Mouse (Mus musculus) T-cell, adult 2 months (primary cell): Measurements from ENCODE around the gene Kcnip1.

Source experiments
- DNase-seq: peaks from one replicate; pipeline ENCODE4 v3.0.0; 2022; ENCODE audit warnings: low spot score

Kcnip1 gene

DNA sequence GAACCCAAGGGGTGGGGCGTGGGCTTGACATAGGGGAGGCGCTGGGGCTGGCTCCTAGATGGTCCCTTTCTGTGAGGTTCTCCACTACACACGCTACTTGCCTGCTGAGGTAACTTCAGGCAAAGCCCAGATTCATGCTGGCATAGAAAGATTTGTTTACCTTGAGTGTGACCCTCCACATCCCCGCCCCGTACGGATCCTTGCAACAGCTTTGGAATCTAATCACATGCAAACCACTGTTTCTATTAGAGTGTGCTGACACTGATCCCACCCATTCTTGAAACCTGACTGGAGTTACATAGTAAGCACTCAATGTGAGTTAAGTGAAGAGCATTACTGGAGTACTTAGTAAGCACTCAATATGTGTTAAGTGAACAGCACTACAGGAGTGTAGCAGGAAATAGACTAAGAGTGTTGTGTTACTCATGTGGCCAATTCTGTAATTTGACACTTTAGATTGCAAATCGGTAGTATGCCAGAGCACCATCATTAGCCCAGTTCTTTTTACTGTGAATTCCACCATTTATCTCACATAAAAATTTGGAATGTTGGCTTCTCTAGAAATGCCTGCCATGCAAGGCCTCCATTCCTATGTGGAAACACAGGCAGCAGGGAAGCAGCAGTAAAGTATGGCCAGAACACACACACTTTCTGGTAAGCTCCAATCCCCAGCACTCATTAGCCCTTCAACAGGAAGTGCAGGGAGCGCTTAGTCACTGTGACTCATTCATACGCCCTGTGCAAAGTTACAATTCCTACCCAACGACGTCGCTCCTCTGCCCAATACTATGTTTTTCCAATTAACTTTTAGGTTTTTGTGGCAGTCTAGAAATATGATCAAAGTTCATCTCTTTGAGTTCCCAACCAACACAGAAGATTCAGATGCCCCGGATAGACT, 332.7 kb downstream of the Kcnip1 start:
- no peak for DNase-seq

DNA sequence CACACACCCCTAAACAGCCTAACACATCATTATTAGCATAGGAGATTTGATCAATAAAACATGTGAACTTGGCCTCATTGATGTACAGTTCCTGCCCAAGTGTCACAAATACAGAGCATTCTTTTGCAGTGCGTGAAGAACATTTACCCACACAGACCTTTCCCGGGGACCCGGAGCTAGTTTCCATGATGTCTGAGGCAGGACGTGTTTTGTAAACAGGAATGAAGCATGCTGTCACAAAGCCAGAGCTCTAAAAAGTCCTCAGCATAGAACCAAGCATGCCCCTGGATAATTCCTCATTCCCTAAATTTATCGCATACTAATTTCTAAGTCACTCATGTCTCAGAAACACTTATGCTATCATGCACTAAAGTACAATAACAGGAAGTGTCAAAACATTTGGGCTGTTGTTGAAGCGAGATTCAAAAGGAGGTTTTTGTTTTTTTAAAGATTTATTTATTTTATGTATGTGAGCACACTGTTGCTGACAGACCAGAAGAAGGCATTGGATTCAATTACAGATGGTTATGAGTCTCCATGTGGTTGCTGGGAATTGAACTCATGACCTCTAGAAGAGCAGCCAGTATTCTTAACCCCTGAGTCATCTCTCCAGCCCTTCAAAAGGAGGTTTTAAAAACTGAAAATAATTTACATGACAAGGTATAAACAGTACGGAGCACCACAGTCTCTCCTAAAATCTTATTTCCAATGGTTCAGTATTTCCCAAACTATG, 336.9 kb downstream of the Kcnip1 start:
- DNase-seq, result no peak

DNA sequence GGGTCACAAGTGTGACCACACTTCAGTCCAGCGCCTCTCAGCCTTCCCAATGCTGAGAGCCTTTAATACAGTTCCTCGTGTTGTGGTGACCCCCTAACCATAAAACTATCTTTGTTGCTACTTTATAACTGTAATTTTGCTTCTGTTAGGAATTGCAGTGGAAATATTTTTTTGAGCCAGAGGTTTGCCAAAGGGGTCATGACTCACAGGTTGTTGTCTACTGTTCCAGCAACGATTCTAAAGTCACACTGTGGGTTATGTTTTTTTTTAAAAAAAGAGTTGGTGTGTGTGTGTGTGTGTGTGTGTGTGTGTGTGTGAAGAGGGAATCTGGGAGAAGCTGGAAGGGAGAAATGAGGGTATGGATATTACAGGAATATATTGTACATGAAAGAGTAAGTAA, 337.7 kb downstream of the Kcnip1 start:
- no peak for DNase-seq

DNA sequence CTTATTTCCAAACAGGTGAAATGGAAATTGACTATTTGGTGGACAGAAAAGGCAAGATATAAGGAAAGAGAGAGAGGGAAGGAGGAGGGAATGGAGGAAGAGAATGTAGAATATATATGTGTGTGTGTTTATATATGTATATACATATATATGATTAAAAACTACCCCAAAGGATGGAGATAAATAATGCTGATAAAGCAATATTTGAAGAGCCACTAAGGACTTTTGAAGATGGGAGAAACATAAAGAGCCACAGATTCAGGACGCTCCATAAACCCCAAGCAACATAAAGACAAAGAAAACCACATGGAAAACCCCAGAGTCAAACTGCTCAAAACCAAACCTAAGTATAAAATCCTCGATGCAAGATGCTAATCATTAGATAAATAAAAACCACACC, 338.5 kb downstream of the Kcnip1 start:
- DNase-seq, result no peak

DNA sequence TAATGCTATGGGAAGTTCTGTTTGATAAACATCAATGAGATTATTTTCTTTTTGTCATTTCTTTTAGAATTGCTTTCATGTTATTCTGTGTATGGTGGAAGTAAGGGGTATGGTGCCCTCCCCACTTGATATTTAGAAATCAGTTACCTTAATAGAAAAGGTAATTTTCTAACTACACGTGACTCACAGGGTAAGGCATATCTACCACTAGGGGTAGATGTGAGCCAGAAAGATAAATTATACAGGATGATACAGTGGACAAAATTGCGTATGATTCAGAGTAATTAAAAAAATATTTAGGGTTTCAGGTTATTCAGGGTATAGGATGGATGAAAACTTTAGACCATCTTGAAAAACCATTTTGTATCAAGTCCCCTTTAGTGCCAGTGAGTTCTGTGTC, 343.6 kb downstream of the Kcnip1 start:
- DNase-seq, result no peak

DNA sequence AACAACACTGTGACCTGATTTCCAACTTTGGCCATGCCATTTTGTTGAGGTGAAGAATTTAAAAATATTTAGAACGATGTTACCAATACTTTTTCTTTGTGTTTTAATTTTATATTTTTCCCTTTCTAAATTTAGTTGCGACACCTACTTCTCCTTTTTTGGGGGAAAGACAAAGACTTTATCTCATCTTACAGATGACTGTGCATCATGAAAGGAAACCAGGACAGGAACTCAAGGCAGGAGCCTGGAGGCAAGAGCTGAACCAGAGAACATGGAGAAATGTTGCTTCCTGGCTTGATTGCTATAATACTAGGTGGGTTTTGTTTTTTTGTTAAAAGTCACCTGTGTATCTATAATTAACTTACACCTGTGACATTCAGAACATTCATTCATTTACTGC, 355.8 kb downstream of the Kcnip1 start:
- no peak for DNase-seq

DNA sequence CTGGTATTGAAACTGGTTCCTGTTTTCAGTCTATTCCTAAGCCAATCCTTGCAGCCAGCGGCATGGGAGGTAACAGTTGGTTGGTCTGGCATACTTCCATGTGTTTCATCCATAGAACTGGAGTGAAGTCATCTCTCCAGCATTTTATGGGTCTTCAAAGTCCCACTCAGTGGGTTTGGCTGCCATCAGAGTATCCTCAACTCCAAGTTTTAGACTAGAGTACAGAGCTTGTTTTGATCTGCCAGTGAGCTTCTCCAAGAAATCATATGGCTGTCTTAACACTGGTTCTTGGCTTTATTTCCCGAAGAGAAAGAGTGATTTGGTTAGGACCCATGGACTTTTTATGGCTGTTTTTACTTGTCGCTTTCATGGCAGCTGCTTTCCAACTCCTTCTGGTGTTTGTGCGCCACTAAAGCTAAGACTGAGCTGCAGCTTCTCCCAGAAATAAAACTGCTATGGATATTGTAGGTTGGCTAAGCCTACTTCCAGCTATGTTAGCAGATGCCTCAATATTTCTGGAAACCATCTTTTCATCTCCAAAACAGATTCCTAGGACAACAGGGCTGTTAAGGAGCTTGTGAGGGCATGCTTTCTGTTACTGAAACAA, 365.7 kb downstream of the Kcnip1 start:
- no peak for DNase-seq

DNA sequence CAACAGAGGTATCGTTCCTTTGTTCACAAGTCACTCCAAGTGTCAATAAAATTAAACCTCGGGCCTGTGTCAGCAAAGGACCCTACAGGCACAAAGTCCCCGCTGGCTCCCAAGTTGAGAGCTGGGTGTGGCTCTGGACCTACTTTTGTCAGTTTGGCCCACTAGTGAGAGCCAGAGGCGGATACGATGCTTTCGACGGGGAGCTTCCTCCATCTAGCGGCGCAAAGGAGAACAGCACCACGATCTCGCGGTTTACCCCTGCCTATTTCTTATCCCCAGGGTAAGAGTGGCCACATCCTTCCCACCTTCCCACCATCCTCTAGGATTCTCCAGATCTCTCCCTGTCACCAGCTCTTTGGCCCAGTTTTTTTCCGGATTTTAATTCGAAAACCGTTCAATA, 378.7 kb downstream of the Kcnip1 start:
- DNase-seq, result no peak

DNA sequence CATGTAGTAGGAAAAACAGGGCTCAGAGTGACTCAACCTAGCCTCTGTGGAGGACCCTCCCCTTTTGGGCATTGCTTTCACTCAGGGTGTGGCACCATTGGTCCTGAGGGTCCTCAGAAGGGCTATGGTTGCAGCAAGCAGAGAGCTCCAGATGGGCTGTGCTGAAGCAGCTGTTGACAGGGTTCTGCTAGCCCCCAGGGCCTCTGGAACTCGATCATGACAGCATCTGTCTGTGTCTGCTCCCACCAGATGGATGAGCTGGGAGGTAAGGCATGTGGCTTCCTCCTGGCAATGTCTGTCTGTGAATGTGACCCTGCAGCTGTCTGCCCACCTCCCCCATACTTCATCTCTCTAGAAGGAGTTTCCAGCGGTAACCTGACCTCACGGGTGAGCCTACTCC, 385.2 kb downstream of the Kcnip1 start:
- no peak for DNase-seq

DNA sequence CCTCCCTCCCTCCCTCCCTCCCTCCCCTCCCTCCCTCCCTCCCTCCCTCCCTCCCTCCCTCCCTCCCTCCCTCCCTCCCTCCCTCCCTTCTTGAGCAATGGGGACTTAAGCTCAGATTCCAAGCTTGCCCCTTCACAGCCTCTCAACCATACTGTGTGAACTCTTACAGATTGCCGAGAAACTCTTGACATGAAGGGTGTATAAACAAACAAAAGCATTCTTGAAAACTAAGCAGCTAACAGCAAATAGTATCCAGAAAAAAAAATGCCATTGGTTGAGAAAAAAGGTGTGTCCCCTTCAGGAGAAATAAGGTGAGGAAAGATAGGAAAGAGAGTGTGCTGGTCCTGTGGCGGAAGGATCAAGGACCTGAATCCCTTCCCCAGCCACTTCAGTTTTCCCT, 389.8 kb downstream of the Kcnip1 start:
- DNase-seq, result no peak

DNA sequence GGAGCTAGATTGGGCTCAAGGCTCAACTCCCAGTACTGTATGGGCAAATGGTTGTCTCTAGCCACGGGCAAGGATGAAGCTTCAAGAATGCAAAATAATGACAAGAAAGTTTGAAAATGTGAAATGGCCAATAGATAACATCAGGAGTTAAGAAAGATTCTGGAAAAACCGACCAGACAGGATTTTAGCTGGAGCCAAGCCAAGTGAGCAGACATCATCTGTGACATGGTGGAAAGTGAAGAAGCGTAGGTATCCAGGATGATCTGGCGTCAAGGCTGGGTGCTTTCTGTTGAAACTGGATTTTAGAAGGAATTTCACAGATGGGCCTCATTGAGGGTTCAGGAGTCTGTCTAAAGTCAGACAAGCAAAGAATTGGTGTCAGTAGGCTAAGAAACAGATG, 394.0 kb downstream of the Kcnip1 start, which contains the start of gene D130052B06Rik:
Gene D130052B06Rik (plus strand): TSS at position 317 of the 400 bp plus-strand sequence.
- DNase-seq, result no peak

DNA sequence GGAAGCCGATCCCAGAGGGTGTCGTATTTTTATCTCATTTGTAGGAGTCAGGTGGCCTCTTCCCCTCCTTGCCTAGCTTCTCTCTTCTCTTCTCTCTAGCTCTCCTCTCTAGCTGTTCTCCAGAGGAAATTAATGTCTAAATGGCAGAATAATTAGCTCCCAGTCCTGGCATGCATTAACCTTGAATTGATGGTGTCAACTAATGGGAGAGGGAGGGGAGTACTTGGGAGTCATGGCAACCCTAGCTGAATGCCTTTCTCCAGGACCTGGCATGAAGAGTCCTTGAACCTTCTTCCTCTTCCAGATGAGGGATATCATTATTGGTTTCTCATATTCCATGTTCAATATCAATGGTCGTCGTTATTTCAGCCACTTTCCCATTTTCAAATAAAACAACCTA, 396.3 kb downstream of the Kcnip1 start:
- DNase-seq, result no peak

DNA sequence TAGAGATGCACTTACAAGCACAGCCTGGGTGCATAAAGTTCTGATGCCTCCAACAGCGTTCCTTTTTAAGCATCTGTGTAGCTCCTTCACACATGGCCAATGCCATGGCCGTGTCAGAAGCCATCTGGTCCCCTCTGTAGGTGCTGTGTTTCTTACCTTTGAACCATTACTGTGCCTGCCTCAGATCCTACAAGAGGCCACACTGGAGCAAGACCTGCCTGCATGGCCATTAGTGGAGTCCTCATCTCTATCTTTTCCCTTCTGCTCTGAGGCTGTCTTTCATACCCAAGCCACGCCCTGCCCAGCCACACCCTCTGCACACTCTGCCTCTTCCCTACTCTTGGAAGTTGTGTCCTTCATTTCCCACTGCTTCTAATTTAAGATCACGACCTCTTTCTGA, 400.1 kb downstream of the Kcnip1 start:
- no peak for DNase-seq

DNA sequence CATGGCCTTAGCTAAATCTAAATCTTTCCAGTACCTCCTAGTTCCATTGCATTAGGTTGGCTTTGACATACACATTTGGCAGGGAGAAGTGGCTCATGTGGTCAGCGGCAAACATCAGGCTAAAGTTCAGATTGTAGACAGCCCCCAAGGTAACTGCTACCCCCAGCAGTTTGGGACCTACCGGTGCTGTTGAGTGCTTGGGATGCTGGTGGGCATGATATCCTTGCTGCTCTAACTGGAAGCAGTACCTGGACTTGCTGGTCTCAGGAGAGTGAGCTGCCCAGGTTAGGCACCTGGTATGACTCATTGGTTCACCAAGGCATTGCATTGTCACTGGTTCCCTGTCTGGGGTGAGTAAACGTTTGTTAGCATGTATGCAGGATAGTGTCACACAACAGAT, 402.2 kb downstream of the Kcnip1 start:
- no peak for DNase-seq

DNA sequence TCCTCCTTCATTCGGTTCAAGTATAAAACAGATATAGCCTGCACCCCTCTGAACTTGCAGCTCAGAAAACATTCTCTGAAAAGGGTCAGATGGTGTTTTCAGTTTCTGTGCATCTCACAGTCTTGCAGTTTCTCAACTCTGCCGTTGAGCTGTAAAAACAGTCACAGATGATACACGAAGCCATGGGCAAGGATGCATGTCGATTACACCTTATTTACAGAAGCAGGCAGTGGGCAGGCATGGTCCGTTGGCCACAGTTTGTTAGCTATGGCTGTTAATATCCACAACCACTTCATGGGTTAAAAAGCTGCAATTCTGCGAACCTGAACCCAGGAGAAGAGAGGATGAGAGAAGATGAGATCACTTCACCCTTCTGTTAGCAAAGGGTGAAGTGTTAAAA, 406.3 kb downstream of the Kcnip1 start:
- DNase-seq, result no peak

DNA sequence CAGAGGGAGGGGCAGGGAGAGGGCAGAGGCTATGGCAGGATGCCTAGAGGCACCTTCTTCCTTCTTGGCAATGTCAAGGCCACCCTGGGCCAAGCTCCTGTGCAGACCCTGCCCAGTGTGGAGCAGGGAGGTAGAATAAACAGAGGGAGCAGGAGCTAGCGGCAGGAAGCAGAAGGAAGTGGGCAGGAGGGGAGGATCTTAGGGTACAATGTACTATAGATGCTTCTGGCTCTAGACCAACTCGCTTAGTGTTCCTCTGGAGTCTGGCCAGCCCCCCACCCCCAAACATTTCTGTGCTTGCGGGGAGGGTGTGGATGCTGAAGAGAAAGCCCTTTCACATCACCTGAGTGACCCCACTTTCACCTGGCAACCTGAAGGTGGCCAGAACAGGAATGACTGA, 413.3 kb downstream of the Kcnip1 start:
- DNase-seq, result no peak
